Comparison of ENCODE assay signal across 25 mouse cellular contexts in the genomic region with DNA sequence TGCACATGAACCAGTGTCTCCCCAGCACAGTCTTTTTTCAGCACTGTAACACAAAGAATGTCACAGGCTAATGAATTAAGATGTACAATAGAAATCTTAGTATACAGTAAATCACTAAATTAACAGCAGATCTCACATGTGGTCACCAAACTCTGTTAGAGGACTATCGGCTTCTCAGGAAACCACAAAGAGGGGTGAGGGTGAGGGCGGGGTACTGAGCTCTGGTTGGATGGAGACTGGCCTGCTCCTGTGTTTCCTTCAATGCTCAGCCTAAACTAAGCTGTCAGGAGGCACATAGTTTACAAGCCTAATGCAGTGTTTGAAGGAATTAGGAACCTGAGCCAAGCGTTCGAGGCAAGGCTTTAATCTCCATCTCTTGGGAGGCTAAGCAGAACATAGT. TPM values are rescaled to one million over a fixed set of nuclear protein-coding genes. Genes with fewer than 3 reads are reported as not detected.
DNase-seq lines count a peak whose midpoint lies in the region; ATAC-seq lines count a peak whose summit lies in the region.
"Had no signal": no experiment of that assay in that cellular context is flagged by ENCODE, and none has a peak within 500 bp of the region (broad histone marks: within the 10 kb centered on the region; RNA-seq: fewer than 3 reads in every experiment).

No protein-coding gene starts in this region.

- no peak overlapping the region for H3K27ac ChIP-seq in heart, embryonic 12.5 days (ENCODE audit: poor library complexity, severe bottlenecking)
- H3K27ac ChIP-seq: embryonic facial prominence, embryonic 13.5 days; forebrain, embryonic 13.5 days; forebrain, embryonic 15.5 days had no signal

- H3K4me2 ChIP-seq in heart, embryonic 12.5 days, result no peak overlapping the region
- H3K4me2 ChIP-seq: embryonic facial prominence, embryonic 13.5 days; forebrain, embryonic 13.5 days; forebrain, embryonic 15.5 days had no signal

- H3K36me3 ChIP-seq in heart, embryonic 12.5 days, result peaks cover 48% of the 10 kb centered on the region
- H3K36me3 ChIP-seq: forebrain, embryonic 15.5 days had no signal

- DNase-seq in heart, adult 11 months, result peak; percentile 69
- no peak for DNase-seq in left cerebral cortex, adult 18-20 months (ENCODE audit: low spot score in 2 of 2)
- DNase-seq in kidney, adult 8-10 months, result no peak
- DNase-seq in spleen, postnatal 10 days (ENCODE audit: low spot score in 2 of 2), result no peak
- DNase-seq: adrenal gland, adult 8-10 months; adrenal gland, postnatal 14 days; adrenal gland, postnatal 36 days; B cell, adult 2 months; cerebellum, adult 11-12 months; cerebellum, adult 2 months; cerebellum, adult 9-10 months; cerebellum, postnatal 10 days; cerebellum, postnatal 25 days; forebrain, postnatal 0 days had no signal

- H3K9me3 ChIP-seq in heart, embryonic 12.5 days (replicated peaks), result no peaks in the 10 kb centered on the region
- H3K9me3 ChIP-seq: embryonic facial prominence, embryonic 13.5 days; forebrain, embryonic 13.5 days; forebrain, embryonic 15.5 days; G1E had no signal

- no peak overlapping the region for H3K4me3 ChIP-seq in heart, embryonic 12.5 days
- H3K4me3 ChIP-seq: embryonic facial prominence, embryonic 13.5 days; forebrain, embryonic 13.5 days; forebrain, embryonic 15.5 days had no signal

- H3K9ac ChIP-seq in heart, embryonic 12.5 days, result no peak overlapping the region
- H3K9ac ChIP-seq: embryonic facial prominence, embryonic 13.5 days; forebrain, embryonic 13.5 days; forebrain, embryonic 15.5 days; forebrain, postnatal 0 days had no signal

- peaks cover 15% of the 10 kb centered on the region for H3K4me1 ChIP-seq in heart, embryonic 12.5 days (replicated peaks)
- H3K4me1 ChIP-seq: forebrain, embryonic 13.5 days; forebrain, embryonic 15.5 days had no signal

- 82% methylated on average over 4 of the region's 4 CpGs for WGBS in heart, embryonic 12.5 days

- no peaks in the 10 kb centered on the region for H3K27me3 ChIP-seq in heart, embryonic 12.5 days (replicated peaks)
- H3K27me3 ChIP-seq: CH12.LX; embryonic facial prominence, embryonic 13.5 days; forebrain, embryonic 13.5 days; forebrain, embryonic 15.5 days; Patski had no signal

- ATAC-seq in heart, embryonic 12.5 days (ENCODE audit: insufficient number of reproducible peaks, low FRiP score), result no peak
- ATAC-seq in common myeloid progenitor, adult 5-6 weeks (replicated peaks; ENCODE audit: low read depth, poor library complexity, severe bottlenecking), result peak; percentile 77
- peak; percentile 70 to 92 for ATAC-seq in hematopoietic stem cell, adult 5-6 weeks (replicated peaks in 1 of 2; ENCODE audit: insufficient read depth in 1 of 2, low FRiP score in 2 of 2, low TSS enrichment in 1 of 2, low read depth in 1 of 2, poor library complexity in 2 of 2, severe bottlenecking in 2 of 2)
- ATAC-seq: activated CD4-positive, CD25-positive, alpha-beta regulatory T cell, adult 4 months; CD4-positive, CD25-positive, alpha-beta regulatory T cell, adult 4 months; forebrain, embryonic 13.5 days; forebrain, embryonic 15.5 days; forebrain, postnatal 0 days; Patski had no signal

RNA-seq across cellular contexts. Expression of a gene that starts 8.1 kb away (rescaled TPM):
- polyA plus RNA-seq in heart, embryonic 12.5 days (2016; fragmentation: Nextera tagmentation; extraction: Ambion mirVana), result 147 and 158 TPM in 2 replicates
- 137 and 143 TPM in 2 replicates for total RNA-seq in common myeloid progenitor, adult 5-6 weeks (2017)
- 133 and 140 TPM in 2 replicates for total RNA-seq in hematopoietic stem cell, adult 5-6 weeks (2017)
- total RNA-seq in left cerebral cortex, adult 18-20 months (2021), result 10 to 100 TPM; 24.5 to 31.1 TPM
